Mouse (Mus musculus) adrenal gland, postnatal 25 days (tissue): Measurements from ENCODE around the gene Vsig10. TPM values are rescaled to one million over a fixed set of nuclear protein-coding genes. Genes with fewer than 3 reads are reported as not detected.
"Not testable (repeated sequence)": the region's sequence is repeated elsewhere in the genome, so short reads cannot be mapped to it uniquely, and the experiment has no call there.

Experiments
- DNase-seq: peaks from one replicate; pipeline ENCODE4 v3.0.0; 2021; ENCODE audit warnings: mixed read lengths
- total RNA-seq: library from RNA; stranded (reverse); gene quantifications from 2 replicates; pipeline ENCODE4 v1.2.3, GENCODE M21; 2021

Vsig10 gene
- total RNA-seq, 1 experiment from 2014 or later = 34.2 TPM

- DNase-seq = no peak
Observed at GRCm38 (mm10) chr5:117303691-117304579, 14.9 kb upstream of the Vsig10 start.

GRCm38 (mm10) chr5:117304947-117305346, 13.9 kb upstream of the Vsig10 start:
- DNase-seq = peak; percentile 87

DNA sequence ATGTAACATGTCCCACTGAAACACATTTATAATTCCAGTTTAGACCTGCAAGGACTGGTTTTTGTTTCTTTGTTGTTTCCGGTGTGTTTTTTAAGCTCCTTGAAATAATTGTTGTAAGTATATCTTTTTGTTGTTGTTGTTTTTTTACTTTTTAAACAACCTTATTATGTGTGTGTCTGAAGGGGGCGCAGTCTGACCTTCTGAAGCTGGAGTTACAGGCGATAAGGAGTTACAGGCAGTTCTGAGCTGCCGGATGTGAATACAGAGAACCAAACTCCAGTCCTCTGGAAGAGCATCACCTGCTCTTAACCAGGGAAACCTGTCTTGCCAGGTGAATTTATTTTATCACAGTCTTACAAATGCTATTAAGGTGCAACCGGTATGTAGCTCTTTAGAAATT, 13.1 kb upstream of the Vsig10 start:
- DNase-seq = no peak

DNA sequence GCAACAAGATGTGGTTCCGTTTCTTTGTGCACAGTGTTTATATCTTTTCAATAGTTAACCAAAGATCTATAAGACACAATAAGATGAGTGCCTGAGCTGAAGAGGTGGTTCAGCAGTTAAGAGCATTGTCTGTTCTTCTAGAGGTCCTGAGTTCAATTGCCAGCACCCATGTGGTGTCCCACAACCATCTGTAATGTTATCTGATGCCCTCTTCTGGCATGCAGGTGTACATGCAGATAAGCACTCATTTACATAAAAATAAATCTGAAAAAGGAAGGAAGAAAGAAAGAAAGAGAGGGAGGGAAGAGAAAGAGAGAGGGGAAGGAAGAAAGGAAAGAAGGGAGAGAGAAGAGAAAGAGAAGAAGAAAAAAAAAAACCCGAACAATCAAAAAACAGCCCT, 12.1 kb upstream of the Vsig10 start:
- DNase-seq = no peak

- peak; percentile 87 for DNase-seq
Observed at GRCm38 (mm10) chr5:117307699-117308098, 11.2 kb upstream of the Vsig10 start.

- DNase-seq = peak; percentile 66
Observed at GRCm38 (mm10) chr5:117313420-117313819, 5.5 kb upstream of the Vsig10 start.

GRCm38 (mm10) chr5:117313909-117314308, 5.0 kb upstream of the Vsig10 start:
- DNase-seq = peak; percentile 21

- no peak for DNase-seq
Observed at GRCm38 (mm10) chr5:117314587-117315428, 4.1 kb upstream of the Vsig10 start.

DNA sequence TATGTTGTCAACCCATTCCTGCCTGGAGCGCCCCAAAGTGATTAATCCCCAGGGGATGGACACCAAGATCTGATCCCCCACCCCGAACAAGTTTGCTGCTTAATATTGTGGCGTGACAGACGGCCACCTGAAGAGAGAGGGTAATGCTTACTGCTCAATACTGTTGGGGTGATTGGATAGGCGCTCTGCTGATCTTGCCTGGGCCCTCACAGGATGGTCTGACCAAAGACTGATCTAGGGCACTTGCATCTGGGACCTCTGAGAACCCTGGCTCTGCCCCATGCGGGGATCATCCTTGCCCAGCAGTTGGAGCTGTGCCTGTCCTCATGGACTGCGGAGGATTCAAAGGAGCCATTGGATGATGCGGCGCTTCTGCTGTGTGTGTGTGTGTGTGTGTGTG, 4.9 kb downstream of the Vsig10 start:
- no peak for DNase-seq

GRCm38 (mm10) chr5:117326408-117326807, 7.5 kb downstream of the Vsig10 start:
- no peak for DNase-seq

GRCm38 (mm10) chr5:117330457-117330856, 11.6 kb downstream of the Vsig10 start:
- no peak for DNase-seq

GRCm38 (mm10) chr5:117337999-117338398, 19.1 kb downstream of the Vsig10 start:
- no peak for DNase-seq

- no peak for DNase-seq
Observed at GRCm38 (mm10) chr5:117338503-117338902, 19.6 kb downstream of the Vsig10 start.

GRCm38 (mm10) chr5:117340081-117340480, 21.2 kb downstream of the Vsig10 start:
- no peak for DNase-seq

DNA sequence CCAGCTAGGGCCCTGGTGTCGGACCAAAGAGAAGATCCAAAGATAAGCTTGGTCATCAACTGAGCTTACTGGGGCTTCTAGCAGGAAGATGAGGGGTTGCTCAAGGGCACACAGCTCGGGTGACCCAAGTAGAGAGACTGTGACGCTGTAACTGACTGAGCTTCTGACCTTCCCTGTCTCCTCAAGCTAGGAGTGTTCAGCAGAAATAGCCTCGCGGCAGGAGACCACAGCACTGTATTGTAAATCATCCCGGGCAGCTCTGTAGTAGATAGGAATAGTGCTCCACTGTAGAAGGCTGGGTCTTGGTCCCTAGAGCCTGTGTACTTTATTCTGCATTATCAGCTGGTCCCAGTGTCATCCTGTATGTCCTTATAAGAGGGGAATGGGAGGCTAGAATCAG, 23.0 kb downstream of the Vsig10 start:
- no peak for DNase-seq

- not testable (repeated sequence) for DNase-seq
Observed at GRCm38 (mm10) chr5:117344496-117344895, 25.6 kb downstream of the Vsig10 start.

GRCm38 (mm10) chr5:117345432-117345976, 26.6 kb downstream of the Vsig10 start:
- DNase-seq = no peak

GRCm38 (mm10) chr5:117346281-117346680, 27.4 kb downstream of the Vsig10 start:
- no peak for DNase-seq

- peak; percentile 43 for DNase-seq
Observed at GRCm38 (mm10) chr5:117347011-117347410, 28.1 kb downstream of the Vsig10 start.

GRCm38 (mm10) chr5:117347838-117348237, 29.0 kb downstream of the Vsig10 start:
- DNase-seq = no peak

- DNase-seq = peak; percentile 75
Observed at GRCm38 (mm10) chr5:117348279-117348678, 29.4 kb downstream of the Vsig10 start.

GRCm38 (mm10) chr5:117354121-117354520, 35.2 kb downstream of the Vsig10 start:
- no peak for DNase-seq
